Comparison of ENCODE assay signal across 28 mouse cellular contexts in genomic region chr14:26357996-26358395, GRCm38 (mm10).
DNase-seq lines count a peak whose midpoint lies in the region; ATAC-seq and TF ChIP-seq lines count a peak whose summit lies in the region.
"Had no signal": no experiment of that assay in that cellular context is flagged by ENCODE, and none has a peak within 500 bp of the region (broad histone marks: within the 10 kb centered on the region; RNA-seq: fewer than 3 reads in every experiment).

No protein-coding gene starts in this region.

- no peaks in the 10 kb centered on the region for H3K36me3 ChIP-seq in heart, embryonic 10.5 days
- H3K36me3 ChIP-seq in liver, postnatal 0 days (replicated peaks; ENCODE audit: insufficient read depth, low read length) = no peaks in the 10 kb centered on the region
- H3K36me3 ChIP-seq: embryonic facial prominence, embryonic 15.5 days; hindbrain, embryonic 12.5 days; intestine, embryonic 15.5 days; limb, embryonic 13.5 days; lung, embryonic 15.5 days; stomach, embryonic 15.5 days had no signal

- peak; percentile 28 to 67 for DNase-seq in adrenal gland, adult (ENCODE audit: inconsistent age in 2 of 2, low spot score in 1 of 2)
- DNase-seq in adrenal gland, adult 18-20 months (ENCODE audit: low spot score in 2 of 2) = no peak
- DNase-seq in heart, embryonic 10.5 days (ENCODE audit: low spot score) = peak; percentile 70
- no peak for DNase-seq in heart, postnatal 36 days
- peak; percentile 13 for DNase-seq in liver, postnatal 0 days
- no peak for DNase-seq in liver
- DNase-seq in cerebellum, adult 9-11 months = no peak
- DNase-seq: adrenal gland, postnatal 14 days; cerebellum, adult 18-20 months; cerebellum, postnatal 14 days; gastrocnemius, postnatal 14 days; heart, adult 18-20 months; kidney, adult 2 months; kidney, postnatal 25 days; lung, postnatal 36 days; right cerebral cortex, postnatal 25 days had no signal

- TF ChIP-seq CTCF in liver, postnatal 0 days (IDR thresholded peaks at IDR 0.05; ENCODE audit: low read depth) = no peak

- H3K9ac ChIP-seq in liver, postnatal 0 days (replicated peaks) = no peak overlapping the region
- H3K9ac ChIP-seq: embryonic facial prominence, embryonic 15.5 days; hindbrain, embryonic 12.5 days; intestine, embryonic 15.5 days; limb, embryonic 13.5 days; liver, embryonic 14.5 days; lung, embryonic 15.5 days; stomach, embryonic 15.5 days had no signal

- H3K27me3 ChIP-seq in heart, embryonic 10.5 days (ENCODE audit: insufficient read depth, poor library complexity, severe bottlenecking) = no peaks in the 10 kb centered on the region
- H3K27me3 ChIP-seq in liver, postnatal 0 days (ENCODE audit: insufficient read depth, low read length) = no peaks in the 10 kb centered on the region
- H3K27me3 ChIP-seq: embryonic facial prominence, embryonic 15.5 days; hindbrain, embryonic 12.5 days; intestine, embryonic 15.5 days; limb, embryonic 13.5 days; lung, embryonic 15.5 days; stomach, embryonic 15.5 days had no signal

- peaks cover 12% of the 10 kb centered on the region for H3K4me1 ChIP-seq in heart, embryonic 10.5 days
- no peaks in the 10 kb centered on the region for H3K4me1 ChIP-seq in liver, postnatal 0 days (ENCODE audit: insufficient read depth)
- H3K4me1 ChIP-seq: hindbrain, embryonic 12.5 days had no signal

- no peaks in the 10 kb centered on the region for H3K9me3 ChIP-seq in heart, embryonic 10.5 days
- no peaks in the 10 kb centered on the region for H3K9me3 ChIP-seq in liver, postnatal 0 days (ENCODE audit: low read length)
- H3K9me3 ChIP-seq: embryonic facial prominence, embryonic 15.5 days; hindbrain, embryonic 12.5 days; intestine, embryonic 15.5 days; limb, embryonic 13.5 days; lung, embryonic 15.5 days; stomach, embryonic 15.5 days had no signal

- 81% methylated on average over 8 of the region's 8 CpGs for WGBS in heart, embryonic 10.5 days
- WGBS in liver, postnatal 0 days (ENCODE audit: insufficient replicate concordance) = 68% methylated on average over 8 of the region's 8 CpGs

- H3K4me2 ChIP-seq in liver, postnatal 0 days (ENCODE audit: low read depth, low read length) = no peak overlapping the region
- H3K4me2 ChIP-seq: embryonic facial prominence, embryonic 15.5 days; hindbrain, embryonic 12.5 days; limb, embryonic 13.5 days; lung, embryonic 15.5 days; midbrain, embryonic 11.5 days; stomach, embryonic 15.5 days had no signal

- no peak overlapping the region for H3K4me3 ChIP-seq in heart, embryonic 10.5 days
- no peak overlapping the region for H3K4me3 ChIP-seq in liver, postnatal 0 days (ENCODE audit: low read depth, low read length)
- H3K4me3 ChIP-seq: embryonic facial prominence, embryonic 15.5 days; hindbrain, embryonic 12.5 days; intestine, embryonic 15.5 days; left cerebral cortex, adult 2 months; limb, embryonic 13.5 days; lung, embryonic 15.5 days; stomach, embryonic 15.5 days had no signal

- no peak for ATAC-seq in liver, postnatal 0 days
- ATAC-seq: forebrain, embryonic 14.5 days; hindbrain, postnatal 0 days; midbrain, embryonic 16.5 days had no signal

- no peak for TF ChIP-seq EP300 in liver, postnatal 0 days (IDR thresholded peaks at IDR 0.05; ENCODE audit: low read depth)

- H3K27ac ChIP-seq in heart, embryonic 10.5 days = 0 out of 2 replicates have a peak overlapping the region, but pooled peaks have one; percentile 57
- no peak overlapping the region for H3K27ac ChIP-seq in liver, postnatal 0 days (ENCODE audit: low read depth)
- H3K27ac ChIP-seq: embryonic facial prominence, embryonic 15.5 days; hindbrain, embryonic 12.5 days; hindbrain, postnatal 0 days; intestine, embryonic 15.5 days; left cerebral cortex, adult 2 months; limb, embryonic 13.5 days; liver, embryonic 14.5 days; lung, embryonic 15.5 days; stomach, embryonic 15.5 days had no signal

- intact Hi-C loops in heart, postnatal 36 days (cut with DNase I) = no loop called here

Comparison
In these comparisons a context has a peak if more than half of its experiments do, and no peak if none do; other contexts are left out.
1. DNase-seq: peak in adrenal gland, adult (2 of 2), heart, embryonic 10.5 days (single experiment) and liver, postnatal 0 days (single experiment); none in adrenal gland, adult 18-20 months (0 of 2), heart, postnatal 36 days (0 of 2), liver (single experiment) and cerebellum, adult 9-11 months (single experiment).